Mouse (Mus musculus) midbrain, embryonic 10.5 days (tissue): ENCODE measurements at regions not wholly inside any gene's neighbourhood (a gene's known extent, or its start where the extent isn't known, plus 50 kb on each side); places are given as distances from the start of the nearest gene placed in this dataset.

Source experiments
- DNase-seq: peaks from one replicate; pipeline ENCODE4 v3.0.0-alpha.2; 2017; ENCODE audit warnings: low spot score
- H3K27ac ChIP-seq: fragments of 300-500 bp; sonication (generic); replicated peaks from 2 replicates; pipeline ENCODE4 v1.5.1; 2016; ENCODE audit warnings: mild to moderate bottlenecking
- H3K27me3 ChIP-seq: fragments of 300-500 bp; sonication (generic); 2 replicates; pipeline ENCODE4 v1.6.1; 2016; ENCODE audit warnings: low read depth, mild to moderate bottlenecking; ENCODE audit not compliant: poor library complexity, severe bottlenecking
- H3K36me3 ChIP-seq: fragments of 300-500 bp; sonication (generic); 2 replicates; pipeline ENCODE4 v1.6.1; 2016; ENCODE audit warnings: mild to moderate bottlenecking, moderate library complexity
- H3K4me1 ChIP-seq: fragments of 300-500 bp; sonication (generic); 2 replicates; pipeline ENCODE4 v1.6.1; 2016
- H3K4me3 ChIP-seq: fragments of 300-500 bp; sonication (generic); 2 replicates; pipeline ENCODE4 v1.5.1; 2016; ENCODE audit warnings: mild to moderate bottlenecking, moderate library complexity
- H3K9me3 ChIP-seq: fragments of 300-500 bp; sonication (generic); replicated peaks from 2 replicates; pipeline ENCODE4 v1.6.1; 2016; ENCODE audit warnings: mild to moderate bottlenecking
- WGBS: fragments of 180-500 bp; shearing (Covaris S2); methylation state at CpG from one replicate; pipeline ENCODE4 v1.1.7; 2016; 5-methylcytosine and 5-hydroxymethylcytosine counted together

GRCm38 (mm10) chr1:34642304-34642893 is 62.9 kb downstream of the Amer3 start:
- no peaks in the 10 kb centered on the region for H3K9me3 ChIP-seq
- DNase-seq, result peak; percentile 80
- H3K4me3 ChIP-seq, result no peak overlapping the region
- no peak overlapping the region for H3K27ac ChIP-seq
- WGBS, result 36% methylated on average over 13 of the region's 13 CpGs
- no peaks in the 10 kb centered on the region for H3K4me1 ChIP-seq
- no peaks in the 10 kb centered on the region for H3K36me3 ChIP-seq
- no peaks in the 10 kb centered on the region for H3K27me3 ChIP-seq

- H3K4me3 ChIP-seq, result no peak overlapping the region
- DNase-seq, result no peak
- H3K4me1 ChIP-seq, result no peaks in the 10 kb centered on the region
- H3K9me3 ChIP-seq, result no peaks in the 10 kb centered on the region
- H3K36me3 ChIP-seq, result no peaks in the 10 kb centered on the region
- WGBS, result 90% methylated on average over 10 of the region's 10 CpGs
- H3K27ac ChIP-seq, result no peak overlapping the region
- H3K27me3 ChIP-seq, result no peaks in the 10 kb centered on the region
These were observed 74.6 kb downstream of the Amer3 start for GRCm38 (mm10) chr1:34653963-34654644.

GRCm38 (mm10) chr1:34657481-34657880 is 78.0 kb downstream of the Amer3 start:
- Histone ChIP-seq H3K27me3 (no peaks in the 10 kb centered on the region), H3K9me3 (no peaks in the 10 kb centered on the region), H3K4me3 (no peak overlapping the region), H3K27ac (no peak overlapping the region), H3K36me3 (no peaks in the 10 kb centered on the region), H3K4me1 (no peaks in the 10 kb centered on the region)
- no peak for DNase-seq

- 90% methylated on average over 4 of the region's 4 CpGs for WGBS
- H3K36me3 ChIP-seq, result no peaks in the 10 kb centered on the region
- no peaks in the 10 kb centered on the region for H3K9me3 ChIP-seq
- no peak for DNase-seq
- H3K4me1 ChIP-seq, result peaks cover 28% of the 10 kb centered on the region
- H3K4me3 ChIP-seq, result no peak overlapping the region
- H3K27me3 ChIP-seq, result no peaks in the 10 kb centered on the region
- peak overlapping the region; percentile 72 for H3K27ac ChIP-seq
These were observed 84.6 kb downstream of the Amer3 start for GRCm38 (mm10) chr1:34663875-34664547.

DNA sequence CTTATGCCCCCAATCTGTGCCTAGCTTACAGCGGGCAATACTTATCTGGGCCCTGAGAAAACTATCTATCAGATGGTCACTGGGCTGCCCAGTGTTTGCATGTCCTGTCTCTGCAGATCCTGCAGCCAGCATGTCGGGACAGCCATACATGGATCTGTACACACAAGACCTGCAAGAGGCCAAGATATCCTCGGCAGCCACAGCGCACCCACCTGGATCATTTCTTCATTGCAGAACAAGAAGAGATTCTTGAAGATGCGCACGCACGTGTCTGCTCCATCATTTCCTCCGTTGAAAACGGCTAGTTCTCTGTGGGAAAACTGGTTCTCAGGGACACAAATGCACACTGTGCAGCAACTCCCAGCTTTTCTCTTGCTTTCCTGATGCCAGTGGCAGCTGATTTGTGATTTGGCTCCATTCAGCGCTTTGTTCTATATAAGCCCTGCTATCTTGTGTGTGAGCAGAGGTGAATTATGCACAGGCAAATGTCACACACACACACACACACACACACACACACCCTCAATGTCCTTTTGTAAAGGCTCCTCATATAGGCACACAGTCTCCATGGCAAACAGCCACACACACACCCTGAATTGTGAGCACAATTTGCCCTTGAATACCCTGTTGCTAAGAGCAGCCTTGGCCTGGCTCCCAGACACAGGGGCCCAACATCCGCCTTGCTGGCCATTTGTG is 85.5 kb downstream of the Amer3 start:
- Histone ChIP-seq H3K9me3 (no peaks in the 10 kb centered on the region), H3K4me3 (no peak overlapping the region), H3K4me1 (peaks cover 28% of the 10 kb centered on the region), H3K27me3 (no peaks in the 10 kb centered on the region), H3K27ac (peak overlapping the region; percentile 72), H3K36me3 (no peaks in the 10 kb centered on the region)
- peak; percentile 21 for DNase-seq
- WGBS, result 84% methylated on average over 11 of the region's 11 CpGs

DNA sequence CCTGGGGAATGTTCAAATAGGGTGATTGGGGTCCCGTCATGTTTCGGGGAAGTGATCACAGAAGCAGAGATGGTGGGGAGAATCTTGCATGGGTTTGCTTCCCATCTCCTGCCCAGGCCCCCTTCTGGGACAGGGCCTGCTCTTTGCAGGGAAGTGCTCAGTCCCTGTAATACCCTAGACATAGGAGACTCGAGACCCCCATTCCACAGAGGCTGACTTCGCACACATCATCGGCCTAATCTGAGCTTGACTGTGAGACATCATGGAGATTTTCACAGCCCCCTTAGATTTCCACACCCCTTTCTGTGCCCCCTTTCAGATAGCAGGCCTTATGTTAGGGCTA is 86.0 kb downstream of the Amer3 start:
- H3K4me3 ChIP-seq, result no peak overlapping the region
- H3K4me1 ChIP-seq, result peaks cover 28% of the 10 kb centered on the region
- no peaks in the 10 kb centered on the region for H3K9me3 ChIP-seq
- DNase-seq, result no peak
- no peaks in the 10 kb centered on the region for H3K27me3 ChIP-seq
- H3K27ac ChIP-seq, result peak overlapping the region; percentile 72
- no peaks in the 10 kb centered on the region for H3K36me3 ChIP-seq
- WGBS, result 92% methylated on average over 5 of the region's 5 CpGs

DNA sequence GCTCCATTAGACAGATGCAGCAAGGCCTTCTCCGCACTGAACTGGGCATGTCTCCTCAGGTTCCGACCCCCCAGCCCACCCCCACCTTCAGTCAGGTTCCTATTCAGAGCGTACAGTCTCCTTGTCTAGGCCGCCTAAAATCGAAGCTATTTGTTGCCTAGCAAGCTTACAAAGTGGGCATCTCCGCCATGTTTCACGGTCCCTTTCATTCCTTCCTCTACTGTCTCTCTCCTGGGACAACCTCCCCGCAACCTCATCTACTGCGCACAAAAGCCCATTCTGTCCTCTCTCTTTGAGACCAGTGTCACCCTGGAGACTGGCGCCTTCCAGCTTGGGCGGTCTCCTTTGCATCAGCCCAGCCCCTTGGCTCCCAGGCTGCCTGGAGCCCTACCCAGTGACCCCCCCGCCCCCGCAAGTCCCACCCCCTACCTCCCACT is 86.8 kb downstream of the Amer3 start:
- Histone ChIP-seq H3K4me3 (no peak overlapping the region), H3K36me3 (no peaks in the 10 kb centered on the region), H3K27me3 (no peaks in the 10 kb centered on the region), H3K9me3 (no peaks in the 10 kb centered on the region), H3K4me1 (peaks cover 28% of the 10 kb centered on the region), H3K27ac (peak overlapping the region; percentile 72)
- DNase-seq, result peak; percentile 27
- WGBS, result 60% methylated on average over 13 of the region's 13 CpGs

DNA sequence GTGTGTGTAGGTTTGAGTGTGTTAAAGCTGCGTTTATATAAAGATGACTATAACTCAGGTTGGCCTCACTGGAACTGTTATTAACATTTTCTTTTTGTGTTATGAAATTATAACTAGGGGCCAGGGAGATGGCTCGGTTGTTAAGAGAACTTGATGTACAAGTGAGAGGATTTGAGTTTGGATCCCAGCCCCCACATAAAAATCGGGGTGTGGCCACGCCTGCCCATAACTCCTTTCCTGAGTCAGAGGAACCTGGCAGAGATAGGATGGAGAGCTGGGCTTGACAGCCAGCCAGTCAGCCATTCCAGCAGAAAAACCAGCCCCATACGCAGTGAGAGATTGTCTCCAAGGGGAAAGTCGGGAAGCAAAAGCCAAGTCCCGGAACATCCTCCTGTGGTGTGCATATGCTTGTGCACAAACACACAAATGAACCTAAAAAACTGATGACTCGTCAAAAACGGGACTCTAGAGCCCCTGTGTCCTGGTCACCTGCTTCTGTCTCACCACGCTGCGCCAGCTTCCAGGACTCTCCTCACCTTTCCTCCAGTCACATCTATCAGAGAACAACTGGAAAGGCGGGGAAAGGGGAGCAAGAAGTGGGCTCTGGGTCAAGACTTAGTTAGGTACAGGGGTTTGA is 97.8 kb downstream of the Amer3 start:
- DNase-seq, result no peak
- 54% methylated on average over 12 of the region's 12 CpGs for WGBS
- Histone ChIP-seq H3K27ac (no peak overlapping the region), H3K9me3 (no peaks in the 10 kb centered on the region), H3K4me3 (peak overlapping the region; percentile 59; the same call in 1 of the 2 replicates), H3K27me3 (peaks cover 61% of the 10 kb centered on the region), H3K36me3 (no peaks in the 10 kb centered on the region), H3K4me1 (peaks cover 19% of the 10 kb centered on the region)

DNA sequence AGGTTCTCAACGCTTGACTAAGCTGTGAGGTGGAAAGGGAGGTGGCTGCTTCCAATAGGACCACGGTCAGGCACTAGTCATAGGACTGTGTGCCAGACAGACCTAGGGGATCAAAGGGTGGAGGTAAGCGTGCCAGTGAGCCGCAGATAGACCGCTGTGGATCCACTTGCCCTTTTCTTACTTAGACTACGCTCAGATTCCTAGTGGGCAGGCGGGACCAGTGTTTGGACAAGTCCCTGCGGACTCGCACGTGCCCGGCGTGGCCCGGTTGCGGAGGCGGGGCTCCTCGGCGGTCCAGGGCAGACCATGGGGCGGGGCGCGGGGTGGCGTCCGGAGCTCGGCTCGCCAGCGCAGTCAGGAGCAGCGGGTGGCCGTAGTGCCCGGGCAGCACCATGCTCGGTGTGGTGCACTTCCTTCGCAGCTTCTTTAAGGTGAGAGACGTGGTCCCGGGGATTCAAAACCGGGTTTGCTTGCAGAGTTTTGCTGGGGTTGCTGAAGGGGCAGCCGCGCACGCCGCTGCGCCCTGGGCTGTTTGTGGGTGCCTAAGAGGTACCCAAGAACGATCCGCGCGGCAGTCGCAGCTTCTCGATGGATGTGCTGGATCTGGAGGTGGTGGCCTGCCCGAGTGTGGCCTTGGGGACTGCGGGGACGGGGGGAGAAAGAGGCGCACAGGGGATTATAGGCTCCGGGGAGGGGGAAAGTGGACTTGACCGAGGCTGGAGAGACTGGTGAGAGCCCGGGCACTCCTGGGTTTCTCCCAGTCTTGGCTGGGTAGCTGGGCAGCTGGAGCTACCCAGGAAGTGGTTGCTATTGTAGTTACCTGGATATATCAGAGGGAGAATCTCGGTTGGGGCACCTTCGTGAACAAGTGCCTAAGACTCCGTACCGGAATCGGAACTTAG is 98.6 kb downstream of the Amer3 start:
- Histone ChIP-seq H3K27ac (peak overlapping the region; percentile 58; the same call in 1 of the 2 replicates), H3K4me3 (peak overlapping the region; percentile 59), H3K36me3 (no peaks in the 10 kb centered on the region), H3K4me1 (peaks cover 19% of the 10 kb centered on the region), H3K27me3 (peaks cover 61% of the 10 kb centered on the region), H3K9me3 (no peaks in the 10 kb centered on the region)
- DNase-seq, result peak; percentile 52
- under 1% methylated on average over 56 of the region's 56 CpGs for WGBS

- 4% methylated on average over 9 of the region's 9 CpGs for WGBS
These were observed 99.2 kb downstream of the Amer3 start for GRCm38 (mm10) chr1:34678734-34679068.

DNA sequence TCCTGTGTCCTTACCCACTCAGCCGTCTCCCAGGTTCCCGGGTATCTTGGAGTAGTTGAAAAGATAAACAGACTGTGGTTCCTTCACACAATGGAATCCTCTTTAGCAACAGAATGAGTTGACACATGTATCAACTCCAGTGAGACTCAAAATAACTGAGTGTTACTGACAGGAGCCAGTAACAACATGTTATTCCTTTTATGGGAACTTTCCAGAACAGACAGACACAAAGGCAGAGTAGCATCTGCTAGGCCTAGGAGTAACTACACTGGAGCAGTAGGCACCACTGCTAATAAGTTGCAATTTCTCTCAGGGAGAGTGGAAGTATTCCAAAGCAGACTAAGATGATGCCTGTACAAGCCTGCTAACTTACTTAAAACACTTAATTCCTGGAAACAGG is 107.1 kb downstream of the Amer3 start:
- Histone ChIP-seq H3K4me1 (no peaks in the 10 kb centered on the region), H3K36me3 (no peaks in the 10 kb centered on the region), H3K4me3 (no peak overlapping the region), H3K27ac (no peak overlapping the region), H3K27me3 (no peaks in the 10 kb centered on the region), H3K9me3 (no peaks in the 10 kb centered on the region)
- DNase-seq, result no peak
- 72% methylated on average over 2 of the region's 2 CpGs for WGBS

More at GRCm38 (mm10) chr1:34678734-34679068, 99.2 kb downstream of the Amer3 start:
- peaks cover 19% of the 10 kb centered on the region for H3K4me1 ChIP-seq
- H3K4me3 ChIP-seq, result peak overlapping the region; percentile 59
- no peaks in the 10 kb centered on the region for H3K36me3 ChIP-seq
- H3K27ac ChIP-seq, result no peak overlapping the region
- peaks cover 61% of the 10 kb centered on the region for H3K27me3 ChIP-seq
- no peaks in the 10 kb centered on the region for H3K9me3 ChIP-seq
- DNase-seq, result no peak

DNA sequence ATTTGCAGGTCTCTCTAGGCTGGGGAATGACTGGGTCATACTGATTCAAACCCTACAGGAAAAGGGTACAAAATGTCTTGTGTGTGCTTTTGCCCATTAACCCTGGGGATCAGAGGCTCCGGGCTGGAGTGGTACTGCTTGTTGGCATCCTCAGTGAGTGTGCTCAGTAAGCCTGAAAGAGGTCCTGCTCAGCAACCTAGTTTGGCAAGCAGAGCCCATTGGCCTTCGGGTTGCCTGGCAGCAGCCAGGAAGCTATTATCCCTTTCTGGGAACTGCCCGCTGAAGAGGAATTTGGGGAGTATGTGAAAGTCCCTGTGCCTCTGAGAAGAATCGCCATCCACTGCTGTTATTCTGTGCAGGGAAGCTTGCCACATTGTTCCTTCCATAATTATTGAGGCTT is 117.1 kb downstream of the Amer3 start:
- Histone ChIP-seq H3K36me3 (no peaks in the 10 kb centered on the region), H3K27me3 (no peaks in the 10 kb centered on the region), H3K4me1 (no peaks in the 10 kb centered on the region; the same call in 1 of the 2 replicates), H3K9me3 (no peaks in the 10 kb centered on the region), H3K4me3 (no peak overlapping the region), H3K27ac (no peak overlapping the region)
- DNase-seq, result no peak
- 84% methylated on average over 4 of the region's 4 CpGs for WGBS
